ENCODE assay signal across 8 mouse cellular contexts in the genomic region with DNA sequence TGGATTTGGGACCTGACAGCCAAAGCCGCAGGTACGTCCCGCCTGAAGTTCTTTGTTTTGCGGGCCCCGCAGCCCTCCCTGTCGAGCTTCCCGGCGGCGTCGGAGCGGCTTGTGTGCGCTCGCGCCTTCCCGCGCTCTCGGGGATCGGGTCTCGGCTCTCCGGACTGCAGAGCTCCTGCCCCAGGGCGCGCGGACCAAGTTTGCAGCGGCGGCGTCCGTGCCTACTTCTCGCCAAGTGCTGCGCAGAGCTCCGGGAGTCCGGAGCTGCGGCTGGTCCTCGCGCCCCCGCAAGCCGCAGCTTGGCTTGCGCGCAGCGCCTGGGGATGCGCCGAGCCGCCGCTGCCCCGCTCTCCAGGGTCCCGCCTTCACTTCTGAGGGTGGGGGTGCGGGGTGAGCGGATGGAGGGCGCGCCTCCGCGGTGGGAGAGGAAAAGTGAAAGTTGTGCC. TPM values are rescaled to one million over a fixed set of nuclear protein-coding genes. Genes with fewer than 3 reads are reported as not detected.
DNase-seq lines count a peak whose midpoint lies in the region; ATAC-seq lines count a peak whose summit lies in the region.

No protein-coding gene starts in this region.

- H3K9me3 ChIP-seq in embryonic facial prominence, embryonic 12.5 days = no peaks in the 10 kb centered on the region
- H3K9me3 ChIP-seq in heart, embryonic 12.5 days (replicated peaks) = no peaks in the 10 kb centered on the region

- H3K27ac ChIP-seq in embryonic facial prominence, embryonic 12.5 days = peak overlapping the region; percentile 100
- peak overlapping the region; percentile 91 for H3K27ac ChIP-seq in heart, embryonic 12.5 days (ENCODE audit: poor library complexity, severe bottlenecking)

- no peaks in the 10 kb centered on the region for H3K27me3 ChIP-seq in embryonic facial prominence, embryonic 12.5 days
- H3K27me3 ChIP-seq in heart, embryonic 12.5 days (replicated peaks) = peaks cover 12% of the 10 kb centered on the region

- peak overlapping the region; percentile 95 for H3K4me3 ChIP-seq in embryonic facial prominence, embryonic 12.5 days
- H3K4me3 ChIP-seq in heart, embryonic 12.5 days = peak overlapping the region; percentile 79

- ATAC-seq in embryonic facial prominence, embryonic 12.5 days (ENCODE audit: insufficient number of reproducible peaks, insufficient read depth, low FRiP score, low TSS enrichment) = 0 out of 2 replicates have a peak, but pooled peaks have one; percentile 4
- no peak; the same call in 1 of the 2 replicates for ATAC-seq in heart, embryonic 12.5 days (ENCODE audit: insufficient number of reproducible peaks, low FRiP score)

- WGBS in embryonic facial prominence, embryonic 12.5 days = 1% methylated on average over 51 of the region's 51 CpGs
- WGBS in heart, embryonic 12.5 days = 1% methylated on average over 51 of the region's 51 CpGs

- DNase-seq in spleen, postnatal 10 days (ENCODE audit: low spot score in 2 of 2) = peak; percentile 4 to 16
- no peak for DNase-seq in spleen, postnatal 36 days (ENCODE audit: low spot score in 2 of 2)
- peak; percentile 70 to 82 for DNase-seq in kidney, postnatal 4 days
- DNase-seq in lung, postnatal 4 days = peak; percentile 62 to 75
- peak; percentile 42 for DNase-seq in right cerebral cortex, postnatal 25 days
- DNase-seq in adipocyte (ENCODE audit: low spot score) = no peak

- peaks cover 36% of the 10 kb centered on the region for H3K4me1 ChIP-seq in embryonic facial prominence, embryonic 12.5 days
- peaks cover 11% of the 10 kb centered on the region; the same call in 1 of the 2 replicates for H3K4me1 ChIP-seq in heart, embryonic 12.5 days (replicated peaks)

- peak overlapping the region; percentile 98 for H3K9ac ChIP-seq in embryonic facial prominence, embryonic 12.5 days
- peak overlapping the region; percentile 86 for H3K9ac ChIP-seq in heart, embryonic 12.5 days

- peak overlapping the region; percentile 57 for H3K4me2 ChIP-seq in embryonic facial prominence, embryonic 12.5 days (replicated peaks)
- peak overlapping the region; percentile 90 for H3K4me2 ChIP-seq in heart, embryonic 12.5 days

- H3K36me3 ChIP-seq in embryonic facial prominence, embryonic 12.5 days = no peaks in the 10 kb centered on the region
- no peaks in the 10 kb centered on the region for H3K36me3 ChIP-seq in heart, embryonic 12.5 days

RNA-seq across cellular contexts. Expression of a gene that starts 1.1 kb away (rescaled TPM):
- 35.8 TPM in 2 replicates for polyA plus RNA-seq in embryonic facial prominence, embryonic 12.5 days (2016; fragmentation: Nextera tagmentation; extraction: Ambion mirVana)
- 10.0 and 11.5 TPM in 2 replicates for polyA plus RNA-seq in heart, embryonic 12.5 days (2016; fragmentation: Nextera tagmentation; extraction: Ambion mirVana)

Comparison
In these comparisons a context has a peak if more than half of its experiments do, and no peak if none do; other contexts are left out.
1. DNase-seq: peak in spleen, postnatal 10 days (2 of 2), kidney, postnatal 4 days (2 of 2), lung, postnatal 4 days (2 of 2) and right cerebral cortex, postnatal 25 days (single experiment); none in spleen, postnatal 36 days (0 of 2) and adipocyte (single experiment).